Mouse (Mus musculus) embryonic fibroblast, embryonic 13.5 days (primary cell): ENCODE data around the gene Gm44579.

ENCODE experiments used
- CTCF ChIP-seq: IDR thresholded peaks from 2 replicates; pipeline ENCODE4 v1.5.1; 2011; ENCODE audit warnings: mild to moderate bottlenecking, control low read depth, low read length, moderate library complexity, borderline replicate concordance; ENCODE audit not compliant: insufficient read depth
- POLR2A ChIP-seq: IDR thresholded peaks from 2 replicates; pipeline ENCODE4 v1.6.1; 2011; ENCODE audit warnings: low read depth, mild to moderate bottlenecking, control low read depth, low read length, moderate library complexity

- TF ChIP-seq CTCF (no peak), POLR2A (no peak)
Measured at GRCm38 (mm10) chr15:98256271-98256670, 35.5 kb upstream of the Gm44579 start.
